Mouse (Mus musculus) kidney, adult 2 months (tissue): ENCODE measurements around the gene Shroom1.

Experiments
- CTCF ChIP-seq: fragments of 200-500 bp; conservative IDR thresholded peaks from 2 replicates; pipeline ENCODE4 v1.5.1; 2011; ENCODE audit warnings: low read depth, mild to moderate bottlenecking, control low read depth, low read length, moderate library complexity, mixed read lengths; ENCODE audit not compliant: insufficient read depth, insufficient read length
- POLR2A ChIP-seq: fragments of 200-500 bp; IDR thresholded peaks from one replicate; pipeline ENCODE4 v1.6.1; 2011; ENCODE audit warnings: low read depth, low read length, control low read depth

- no peak for TF ChIP-seq CTCF
- TF ChIP-seq POLR2A, result no peak
Measured at GRCm38 (mm10) chr11:53441921-53442320, 15.1 kb upstream of the Shroom1 start.
